Mouse (Mus musculus): ENCODE measurements at regions not wholly inside any gene's neighbourhood (a gene's known extent, or its start where the extent isn't known, plus 50 kb on each side); places are given as distances from the start of the nearest gene placed in this dataset.

DNA sequence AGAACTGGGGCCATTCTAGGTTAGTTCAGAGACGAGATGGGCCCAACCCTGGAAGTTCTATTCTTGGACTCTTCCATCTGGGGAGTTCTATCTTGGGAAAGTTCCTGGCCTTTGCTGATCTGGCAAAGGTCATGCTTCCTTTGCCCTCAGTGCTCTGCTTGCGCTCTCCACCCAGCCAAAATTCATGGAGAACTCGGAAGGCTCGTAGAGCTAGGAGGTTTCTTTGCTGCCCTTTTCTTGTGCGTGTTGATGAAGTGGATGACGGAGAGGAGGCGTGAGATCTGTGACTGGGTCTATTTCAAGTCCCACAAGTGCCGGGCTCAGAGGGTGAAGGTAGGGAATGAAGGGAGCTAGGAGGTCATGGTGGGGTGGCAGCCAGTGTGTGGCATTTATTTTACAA is 282.4 kb downstream of the Kcnrg start:
- Histone ChIP-seq H3K9ac (ENCODE audit: insufficient read depth, low read depth, low read length, poor library complexity, severe bottlenecking) (no peak overlapping the region), H3K4me1 (ENCODE audit: control insufficient read depth in 2 of 2, insufficient read depth in 2 of 2, low read length in 2 of 2, poor library complexity in 1 of 2) (no peaks in the 10 kb centered on the region), H3K9me3 (ENCODE audit: control insufficient read depth, insufficient read depth, low read depth, low read length) (no peaks in the 10 kb centered on the region), H3K4me3 (ENCODE audit: insufficient read depth in 1 of 2, low read depth in 1 of 2, low read length in 2 of 2, poor library complexity in 1 of 2, severe bottlenecking in 1 of 2) (no peak overlapping the region), H3K27ac (ENCODE audit: insufficient read depth, low read depth, low read length, poor library complexity, severe bottlenecking) (peak overlapping the region; percentile 36; the same call in 1 of the 2 replicates), H3K36me3 (ENCODE audit: control insufficient read depth, insufficient read depth, low read length, poor library complexity, severe bottlenecking) (no peaks in the 10 kb centered on the region)
- no peak for TF ChIP-seq ZC3H11A (IDR thresholded peaks at IDR 0.05; ENCODE audit: borderline replicate concordance, low read depth, low read length)
- no peak for TF ChIP-seq ZNF384 (IDR thresholded peaks at IDR 0.05; ENCODE audit: low read depth, low read length)
- no peak for TF ChIP-seq MAFK (IDR thresholded peaks at IDR 0.05; ENCODE audit: insufficient read depth, low read depth, low read length)
- in situ Hi-C loops (cut with MboI; ENCODE audit: low sequenced_read_pairs in 2 of 2, unreplicated experiment in 2 of 2) = no loop called here
- DNase-seq (ENCODE audit: low read depth, low spot score) = no peak

DNA sequence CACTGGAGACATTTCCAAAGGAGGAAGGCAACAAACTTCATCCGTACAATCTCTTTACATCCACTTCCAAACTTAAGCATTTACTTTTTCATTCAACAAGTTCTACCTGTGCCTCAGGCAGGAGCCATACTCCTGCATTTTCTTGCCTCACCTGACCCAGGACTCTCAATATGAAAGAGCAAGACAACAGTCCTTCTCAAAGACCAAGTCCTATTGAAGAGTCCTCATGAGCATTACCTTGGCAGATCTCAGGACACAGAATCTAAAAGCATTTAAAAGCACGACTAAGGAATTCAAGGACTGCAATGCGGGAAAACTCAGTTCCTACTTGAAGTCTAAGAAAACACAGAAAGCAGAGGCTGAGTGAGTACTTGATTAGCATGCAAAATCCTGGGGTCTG is 286.5 kb downstream of the Kcnrg start:
- DNase-seq (ENCODE audit: low read depth, low spot score) = no peak

DNA sequence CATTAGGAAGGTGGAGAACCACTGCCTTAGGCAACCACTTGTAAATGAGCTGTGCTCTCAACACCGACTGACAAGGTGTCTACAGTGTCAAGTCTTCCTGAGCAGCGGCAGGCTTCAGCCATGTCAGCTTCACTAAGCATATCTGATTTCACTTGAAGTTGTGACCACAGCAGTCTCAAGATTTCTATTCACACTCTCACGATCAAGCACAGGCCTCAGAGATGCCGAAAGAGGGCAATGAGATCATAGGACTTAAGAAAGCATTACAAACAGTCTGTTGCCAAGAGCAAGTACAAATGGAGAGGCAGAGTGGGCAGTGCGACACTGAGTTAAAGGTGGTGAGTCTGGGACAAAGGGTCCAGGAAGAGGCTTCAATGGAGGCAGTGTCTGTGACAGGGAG is 289.6 kb downstream of the Kcnrg start:
- no peaks in the 10 kb centered on the region for H3K36me3 ChIP-seq (ENCODE audit: control insufficient read depth, insufficient read depth, low read length, poor library complexity, severe bottlenecking)
- no peak overlapping the region for H3K4me3 ChIP-seq (ENCODE audit: insufficient read depth in 1 of 2, low read depth in 1 of 2, low read length in 2 of 2, poor library complexity in 1 of 2, severe bottlenecking in 1 of 2)
- no peak overlapping the region for H3K9ac ChIP-seq (ENCODE audit: insufficient read depth, low read depth, low read length, poor library complexity, severe bottlenecking)
- in situ Hi-C loops (cut with MboI; ENCODE audit: low sequenced_read_pairs in 2 of 2, unreplicated experiment in 2 of 2) = no loop called here
- DNase-seq (ENCODE audit: low read depth, low spot score) = no peak
- no peaks in the 10 kb centered on the region for H3K9me3 ChIP-seq (ENCODE audit: control insufficient read depth, insufficient read depth, low read depth, low read length)
- no peak overlapping the region for H3K27ac ChIP-seq (ENCODE audit: insufficient read depth, low read depth, low read length, poor library complexity, severe bottlenecking)
- TF ChIP-seq MAFK (IDR thresholded peaks at IDR 0.05; ENCODE audit: insufficient read depth, low read depth, low read length) (no peak), ZNF384 (IDR thresholded peaks at IDR 0.05; ENCODE audit: low read depth, low read length) (no peak), HCFC1 (IDR thresholded peaks at IDR 0.05; ENCODE audit: borderline replicate concordance, insufficient read depth, low read length) (no peak), CHD2 (IDR thresholded peaks at IDR 0.05; ENCODE audit: low read depth, low read length) (no peak), ZC3H11A (IDR thresholded peaks at IDR 0.05; ENCODE audit: borderline replicate concordance, low read depth, low read length) (no peak)
- H3K4me1 ChIP-seq (ENCODE audit: control insufficient read depth in 2 of 2, insufficient read depth in 2 of 2, low read length in 2 of 2, poor library complexity in 1 of 2) = no peaks in the 10 kb centered on the region

More for the DNA sequence above, 286.5 kb downstream of the Kcnrg start:
- Histone ChIP-seq H3K27ac (ENCODE audit: insufficient read depth, low read depth, low read length, poor library complexity, severe bottlenecking) (no peak overlapping the region), H3K9me3 (ENCODE audit: control insufficient read depth, insufficient read depth, low read depth, low read length) (no peaks in the 10 kb centered on the region), H3K36me3 (ENCODE audit: control insufficient read depth, insufficient read depth, low read length, poor library complexity, severe bottlenecking) (no peaks in the 10 kb centered on the region), H3K4me1 (ENCODE audit: control insufficient read depth in 2 of 2, insufficient read depth in 2 of 2, low read length in 2 of 2, poor library complexity in 1 of 2) (no peaks in the 10 kb centered on the region), H3K4me3 (ENCODE audit: insufficient read depth in 1 of 2, low read depth in 1 of 2, low read length in 2 of 2, poor library complexity in 1 of 2, severe bottlenecking in 1 of 2) (no peak overlapping the region), H3K9ac (ENCODE audit: insufficient read depth, low read depth, low read length, poor library complexity, severe bottlenecking) (no peak overlapping the region)
- in situ Hi-C loops (cut with MboI; ENCODE audit: low sequenced_read_pairs in 2 of 2, unreplicated experiment in 2 of 2) = no loop called here
- TF ChIP-seq ZC3H11A (IDR thresholded peaks at IDR 0.05; ENCODE audit: borderline replicate concordance, low read depth, low read length) (no peak), ZNF384 (IDR thresholded peaks at IDR 0.05; ENCODE audit: low read depth, low read length) (no peak), CHD2 (IDR thresholded peaks at IDR 0.05; ENCODE audit: low read depth, low read length) (no peak), MAFK (IDR thresholded peaks at IDR 0.05; ENCODE audit: insufficient read depth, low read depth, low read length) (no peak), HCFC1 (IDR thresholded peaks at IDR 0.05; ENCODE audit: borderline replicate concordance, insufficient read depth, low read length) (no peak)

DNA sequence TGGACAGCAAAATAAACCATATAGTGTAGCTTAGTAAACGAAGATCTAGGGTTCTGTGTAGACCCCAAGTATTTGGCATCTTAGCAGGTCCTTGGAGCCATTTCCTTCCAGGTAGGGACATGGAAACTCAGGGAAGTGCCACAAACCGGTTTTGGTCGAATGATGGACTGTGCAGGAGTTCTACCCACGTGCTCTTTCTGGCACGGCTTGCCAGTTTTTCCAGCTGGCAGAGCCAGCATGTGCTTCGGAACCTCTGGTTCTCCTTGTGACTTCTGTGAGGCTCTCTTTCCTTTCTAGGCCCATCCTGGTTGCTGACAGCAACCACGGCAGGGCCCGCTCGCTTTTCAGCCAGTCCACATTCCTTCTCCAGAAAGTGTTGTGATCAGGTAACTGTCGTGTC is 291.4 kb downstream of the Kcnrg start:
- Histone ChIP-seq H3K4me1 (ENCODE audit: control insufficient read depth in 2 of 2, insufficient read depth in 2 of 2, low read length in 2 of 2, poor library complexity in 1 of 2) (no peaks in the 10 kb centered on the region), H3K27ac (ENCODE audit: insufficient read depth, low read depth, low read length, poor library complexity, severe bottlenecking) (no peak overlapping the region), H3K4me3 (ENCODE audit: insufficient read depth in 1 of 2, low read depth in 1 of 2, low read length in 2 of 2, poor library complexity in 1 of 2, severe bottlenecking in 1 of 2) (no peak overlapping the region), H3K9me3 (ENCODE audit: control insufficient read depth, insufficient read depth, low read depth, low read length) (no peaks in the 10 kb centered on the region), H3K9ac (ENCODE audit: insufficient read depth, low read depth, low read length, poor library complexity, severe bottlenecking) (no peak overlapping the region), H3K36me3 (ENCODE audit: control insufficient read depth, insufficient read depth, low read length, poor library complexity, severe bottlenecking) (no peaks in the 10 kb centered on the region)
- TF ChIP-seq HCFC1 (IDR thresholded peaks at IDR 0.05; ENCODE audit: borderline replicate concordance, insufficient read depth, low read length) (no peak), ZNF384 (IDR thresholded peaks at IDR 0.05; ENCODE audit: low read depth, low read length) (no peak), MAFK (IDR thresholded peaks at IDR 0.05; ENCODE audit: insufficient read depth, low read depth, low read length) (no peak), ZC3H11A (IDR thresholded peaks at IDR 0.05; ENCODE audit: borderline replicate concordance, low read depth, low read length) (no peak), CHD2 (IDR thresholded peaks at IDR 0.05; ENCODE audit: low read depth, low read length) (no peak)
- in situ Hi-C loops (cut with MboI; ENCODE audit: low sequenced_read_pairs in 2 of 2, unreplicated experiment in 2 of 2) = no loop called here
- DNase-seq (ENCODE audit: low read depth, low spot score) = no peak

All from ES-E14 (cell line).